Mouse (Mus musculus): Measurements from ENCODE around the gene Msi2.

DNA sequence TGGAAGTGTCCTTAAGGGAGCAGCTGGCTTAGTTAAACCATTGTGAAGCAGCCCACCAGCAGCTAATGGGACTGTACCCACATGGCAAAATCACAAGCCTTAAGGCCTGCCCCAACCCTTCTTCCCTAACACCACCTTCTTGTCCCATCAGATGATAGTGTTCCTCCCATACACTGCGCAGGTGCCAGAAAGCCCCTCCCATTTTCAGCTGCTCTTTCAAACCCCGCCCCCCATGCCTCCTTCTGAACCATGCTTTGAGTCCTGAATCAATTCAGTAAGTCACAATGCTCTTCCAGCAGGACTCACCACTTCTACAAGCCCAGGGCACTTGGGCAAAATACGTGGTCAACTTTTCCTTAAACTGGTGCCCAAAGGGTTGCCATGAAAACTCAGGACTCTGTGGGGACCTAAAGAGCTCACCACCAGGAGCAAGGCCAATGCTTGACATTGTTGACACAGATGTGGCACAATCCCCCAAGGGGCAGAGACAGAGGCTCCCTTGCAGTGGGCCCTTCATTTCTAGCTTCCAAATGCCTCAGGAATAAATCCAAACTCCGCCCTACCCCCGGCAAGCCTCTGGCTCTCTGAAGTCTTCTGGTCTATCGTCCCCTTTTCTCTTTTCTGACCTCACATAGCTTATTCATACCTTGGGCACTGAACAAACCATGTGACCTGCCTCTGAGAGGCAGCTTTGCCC lies 169.3 kb downstream of the Msi2 start:
- TF ChIP-seq CTCF (IDR thresholded peaks at IDR 0.05; ENCODE audit: extremely low read depth, insufficient read depth, insufficient read length, insufficient replicate concordance) = no peak
- no peak for TF ChIP-seq POLR2A (IDR thresholded peaks at IDR 0.05; ENCODE audit: low read depth, low read length)
